Mouse (Mus musculus): Measurements from ENCODE around the gene Ankrd16. TPM values are rescaled to one million over a fixed set of nuclear protein-coding genes. Genes with fewer than 3 reads are reported as not detected.

The Ankrd16 gene
- polyA plus RNA-seq, 2 experiments, result 4.0 to 21.4 TPM

DNA sequence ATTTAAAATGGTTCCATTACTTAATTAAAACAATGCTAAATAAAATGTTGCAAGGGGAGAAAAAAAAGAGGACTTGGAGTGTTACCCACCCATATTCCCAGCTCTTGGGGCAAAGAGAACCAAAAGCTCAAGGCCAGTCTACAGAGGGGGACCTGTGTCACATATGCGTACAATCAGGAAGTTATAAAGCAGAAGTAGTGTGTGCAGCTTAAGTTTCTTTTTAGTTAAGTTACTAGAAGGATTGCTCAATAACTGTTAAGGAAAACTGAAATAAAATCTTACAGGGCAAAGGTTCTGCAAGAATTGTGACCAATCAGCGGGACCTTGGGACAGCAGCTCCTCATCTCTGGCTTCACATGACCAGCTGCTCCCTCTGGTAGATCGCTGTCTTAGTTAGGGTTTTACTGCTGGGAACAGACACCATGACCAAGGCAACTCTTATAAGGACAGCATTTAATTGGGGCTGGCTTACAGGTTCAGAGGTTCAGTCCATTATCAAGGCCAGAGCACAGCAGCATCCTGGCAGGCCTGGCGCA is 38.1 kb upstream of the Ankrd16 start:
- Histone ChIP-seq H3K9ac (replicated peaks) (no peak overlapping the region), H3K36me3 (replicated peaks; ENCODE audit: control insufficient read depth, insufficient read depth, low read depth) (peaks cover 2% of the 10 kb centered on the region; the same call in 1 of the 2 replicates), H3K4me1 (replicated peaks; ENCODE audit: control insufficient read depth in 2 of 2, insufficient read depth in 2 of 2, low read length in 1 of 2) (no peaks in the 10 kb centered on the region), H3K9me3 (ENCODE audit: control insufficient read depth, low read length) (no peaks in the 10 kb centered on the region), H3K4me2 (ENCODE audit: low read depth) (no peak overlapping the region), H3K27me3 (ENCODE audit: control insufficient read depth, insufficient read depth, low read length) (no peaks in the 10 kb centered on the region), H3K4me3 (ENCODE audit: insufficient read depth in 1 of 2, low read depth in 2 of 2, low read length in 2 of 2) (no peak overlapping the region), H3K27ac (no peak overlapping the region)
- DNase-seq (ENCODE audit: low read depth in 3 of 3, low spot score in 3 of 3) (no peak), ATAC-seq (ENCODE audit: insufficient read depth) (no peak)
- no peak for TF ChIP-seq CTCF (IDR thresholded peaks at IDR 0.05; ENCODE audit: low read depth)
- no peak for TF ChIP-seq EP300 (IDR thresholded peaks at IDR 0.05; ENCODE audit: low read depth)
- WGBS (ENCODE audit: insufficient replicate concordance), result 80% methylated on average over 4 of the region's 4 CpGs

GRCm38 (mm10) chr2:11762541-11762940 is 15.1 kb upstream of the Ankrd16 start:
- 82% methylated on average over 4 of the region's 4 CpGs for WGBS (ENCODE audit: insufficient replicate concordance)
- peaks cover 14% of the 10 kb centered on the region for H3K36me3 ChIP-seq (replicated peaks; ENCODE audit: control insufficient read depth, insufficient read depth, low read depth)
- no peak for TF ChIP-seq EP300 (IDR thresholded peaks at IDR 0.05; ENCODE audit: low read depth)
- TF ChIP-seq CTCF (IDR thresholded peaks at IDR 0.05; ENCODE audit: low read depth), result no peak

DNA sequence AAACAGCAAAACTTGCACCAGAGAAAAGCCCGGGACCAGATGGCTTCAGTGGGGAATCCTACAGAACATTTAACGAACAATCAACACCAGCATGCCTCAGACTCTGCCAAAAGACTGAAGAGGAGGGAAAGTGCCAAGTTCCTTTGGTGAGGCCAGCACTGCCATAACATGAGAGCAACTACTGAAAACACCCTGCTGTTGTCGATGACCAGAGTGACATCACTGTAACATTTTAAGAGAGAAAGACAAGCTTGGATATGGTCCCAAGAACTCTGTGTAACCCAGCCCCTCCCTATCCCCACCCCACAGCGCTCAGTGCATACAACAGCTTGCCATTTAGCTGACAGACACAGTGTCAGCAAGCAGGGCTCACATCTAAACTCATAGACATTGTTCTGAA is 12.0 kb upstream of the Ankrd16 start:
- H3K4me3 ChIP-seq (ENCODE audit: insufficient read depth in 1 of 2, low read depth in 2 of 2, low read length in 2 of 2), result no peak overlapping the region
- TF ChIP-seq CTCF (IDR thresholded peaks at IDR 0.05; ENCODE audit: low read depth), result no peak
- no peak for TF ChIP-seq EP300 (IDR thresholded peaks at IDR 0.05; ENCODE audit: low read depth)
- H3K9me3 ChIP-seq (ENCODE audit: control insufficient read depth, low read length), result no peaks in the 10 kb centered on the region
- H3K4me2 ChIP-seq (ENCODE audit: low read depth), result no peak overlapping the region
- H3K27ac ChIP-seq, result no peak overlapping the region
- no peaks in the 10 kb centered on the region for H3K4me1 ChIP-seq (replicated peaks; ENCODE audit: control insufficient read depth in 2 of 2, insufficient read depth in 2 of 2, low read length in 1 of 2)
- 68% methylated on average over 4 of the region's 4 CpGs for WGBS (ENCODE audit: insufficient replicate concordance)
- DNase-seq (ENCODE audit: low read depth in 3 of 3, low spot score in 3 of 3), result no peak
- no peaks in the 10 kb centered on the region for H3K27me3 ChIP-seq (ENCODE audit: control insufficient read depth, insufficient read depth, low read length)
- H3K36me3 ChIP-seq (replicated peaks; ENCODE audit: control insufficient read depth, insufficient read depth, low read depth), result 0 out of 2 replicates have a peak, but pooled peaks cover 2% of the 10 kb centered on the region
- ATAC-seq (ENCODE audit: insufficient read depth), result no peak
- no peak overlapping the region for H3K9ac ChIP-seq (replicated peaks)

More at GRCm38 (mm10) chr2:11762541-11762940, 15.1 kb upstream of the Ankrd16 start:
- Histone ChIP-seq H3K4me1 (replicated peaks; ENCODE audit: control insufficient read depth in 2 of 2, insufficient read depth in 2 of 2, low read length in 1 of 2) (no peaks in the 10 kb centered on the region), H3K4me3 (ENCODE audit: insufficient read depth in 1 of 2, low read depth in 2 of 2, low read length in 2 of 2) (no peak overlapping the region), H3K9ac (replicated peaks) (no peak overlapping the region), H3K9me3 (ENCODE audit: control insufficient read depth, low read length) (no peaks in the 10 kb centered on the region), H3K4me2 (ENCODE audit: low read depth) (no peak overlapping the region), H3K27ac (no peak overlapping the region), H3K27me3 (ENCODE audit: control insufficient read depth, insufficient read depth, low read length) (no peaks in the 10 kb centered on the region)
- DNase-seq (ENCODE audit: low read depth in 3 of 3, low spot score in 3 of 3) (no peak), ATAC-seq (ENCODE audit: insufficient read depth) (no peak)

DNA sequence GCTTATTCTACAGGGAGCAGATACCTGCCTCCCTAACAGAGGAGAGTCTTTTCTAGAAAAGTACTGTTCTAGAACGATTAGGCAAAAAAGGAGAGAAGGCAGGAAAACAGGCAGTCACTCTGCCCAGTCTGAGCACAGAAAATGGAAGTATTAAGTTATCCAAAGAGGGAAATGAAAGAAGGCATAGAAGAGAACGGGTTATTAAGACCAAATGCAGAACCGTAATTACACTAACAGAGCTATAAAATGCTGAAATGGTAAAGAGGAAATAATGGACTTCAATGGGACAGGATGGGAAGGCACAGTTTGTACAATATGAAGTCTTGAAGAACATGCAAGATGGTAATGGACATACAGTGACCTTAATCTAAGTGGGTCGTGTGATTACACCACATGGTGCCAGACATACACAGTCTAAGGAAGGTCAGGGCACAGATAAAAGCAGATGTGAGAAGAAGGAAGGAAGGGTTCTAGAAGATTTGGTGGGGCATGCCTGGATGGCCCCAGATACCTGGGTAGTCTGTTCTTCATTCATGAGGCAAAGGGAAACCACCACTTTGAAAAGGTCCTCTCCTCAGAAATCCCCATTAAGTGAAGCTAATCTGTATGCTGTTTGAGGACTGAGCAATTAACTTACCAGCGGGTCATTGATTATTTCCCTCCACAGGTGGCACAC is 11.1 kb upstream of the Ankrd16 start:
- no peak for TF ChIP-seq EP300 (IDR thresholded peaks at IDR 0.05; ENCODE audit: low read depth)
- ATAC-seq (ENCODE audit: insufficient read depth), result no peak

DNA sequence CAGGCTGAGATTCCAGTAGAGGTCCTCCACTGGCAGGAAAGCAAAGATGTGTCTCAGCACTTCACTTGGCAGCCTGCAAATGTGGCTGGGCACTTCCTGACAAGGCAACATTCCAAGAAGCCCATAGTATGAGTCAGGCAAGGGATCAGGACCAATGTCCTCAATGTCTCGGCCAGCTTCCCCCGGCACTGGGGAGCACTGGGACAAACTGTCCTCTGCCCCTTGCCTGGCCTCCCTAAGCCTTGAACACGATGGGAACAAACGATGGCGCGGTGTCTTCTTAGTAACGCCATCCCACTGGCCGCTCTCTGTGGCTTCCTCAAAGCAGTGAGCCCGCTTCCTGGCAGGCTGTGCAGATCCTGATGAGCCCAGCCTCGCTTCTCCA is 10.5 kb upstream of the Ankrd16 start:
- ATAC-seq (ENCODE audit: insufficient read depth), result no peak
- DNase-seq (ENCODE audit: low read depth in 3 of 3, low spot score in 3 of 3), result no peak
- TF ChIP-seq EP300 (IDR thresholded peaks at IDR 0.05; ENCODE audit: low read depth) (no peak), CTCF (IDR thresholded peaks at IDR 0.05; ENCODE audit: low read depth) (no peak)

More for the DNA sequence above, 11.1 kb upstream of the Ankrd16 start:
- DNase-seq (ENCODE audit: low read depth in 3 of 3, low spot score in 3 of 3), result no peak
- Histone ChIP-seq H3K9me3 (ENCODE audit: control insufficient read depth, low read length) (no peaks in the 10 kb centered on the region), H3K4me2 (ENCODE audit: low read depth) (no peak overlapping the region), H3K36me3 (replicated peaks; ENCODE audit: control insufficient read depth, insufficient read depth, low read depth) (0 out of 2 replicates have a peak, but pooled peaks cover 2% of the 10 kb centered on the region), H3K4me1 (replicated peaks; ENCODE audit: control insufficient read depth in 2 of 2, insufficient read depth in 2 of 2, low read length in 1 of 2) (peaks cover 0 to 3% of the 10 kb centered on the region in 2 experiments; a peak in 2 of 4 replicates), H3K27me3 (ENCODE audit: control insufficient read depth, insufficient read depth, low read length) (no peaks in the 10 kb centered on the region), H3K27ac (no peak overlapping the region), H3K9ac (replicated peaks) (no peak overlapping the region), H3K4me3 (ENCODE audit: insufficient read depth in 1 of 2, low read depth in 2 of 2, low read length in 2 of 2) (no peak overlapping the region)
- 62% methylated on average over 5 of the region's 5 CpGs for WGBS (ENCODE audit: insufficient replicate concordance)

More for the DNA sequence above, 10.5 kb upstream of the Ankrd16 start:
- no peak overlapping the region for H3K4me2 ChIP-seq (ENCODE audit: low read depth)
- peaks cover 0 to 3% of the 10 kb centered on the region in 2 experiments; a peak in 2 of 4 replicates for H3K4me1 ChIP-seq (replicated peaks; ENCODE audit: control insufficient read depth in 2 of 2, insufficient read depth in 2 of 2, low read length in 1 of 2)
- no peak overlapping the region for H3K27ac ChIP-seq
- 73% methylated on average over 10 of the region's 10 CpGs for WGBS (ENCODE audit: insufficient replicate concordance)
- H3K4me3 ChIP-seq (ENCODE audit: insufficient read depth in 1 of 2, low read depth in 2 of 2, low read length in 2 of 2), result no peak overlapping the region
- no peaks in the 10 kb centered on the region for H3K9me3 ChIP-seq (ENCODE audit: control insufficient read depth, low read length)
- 0 out of 2 replicates have a peak, but pooled peaks cover 2% of the 10 kb centered on the region for H3K36me3 ChIP-seq (replicated peaks; ENCODE audit: control insufficient read depth, insufficient read depth, low read depth)
- H3K9ac ChIP-seq (replicated peaks), result no peak overlapping the region
- H3K27me3 ChIP-seq (ENCODE audit: control insufficient read depth, insufficient read depth, low read length), result no peaks in the 10 kb centered on the region
